Mouse (Mus musculus) heart, postnatal 0 days (tissue): ENCODE data around the gene Eef1akmt3.

ENCODE experiments used
- CTCF ChIP-seq: IDR thresholded peaks from 2 replicates; pipeline ENCODE4 v1.5.1; 2016; ENCODE audit warnings: antibody characterized with exemption, control low read depth, low read depth
- EP300 ChIP-seq: IDR thresholded peaks from 2 replicates; pipeline ENCODE4 v1.6.1; 2016; ENCODE audit warnings: antibody characterized with exemption, low read depth

DNA sequence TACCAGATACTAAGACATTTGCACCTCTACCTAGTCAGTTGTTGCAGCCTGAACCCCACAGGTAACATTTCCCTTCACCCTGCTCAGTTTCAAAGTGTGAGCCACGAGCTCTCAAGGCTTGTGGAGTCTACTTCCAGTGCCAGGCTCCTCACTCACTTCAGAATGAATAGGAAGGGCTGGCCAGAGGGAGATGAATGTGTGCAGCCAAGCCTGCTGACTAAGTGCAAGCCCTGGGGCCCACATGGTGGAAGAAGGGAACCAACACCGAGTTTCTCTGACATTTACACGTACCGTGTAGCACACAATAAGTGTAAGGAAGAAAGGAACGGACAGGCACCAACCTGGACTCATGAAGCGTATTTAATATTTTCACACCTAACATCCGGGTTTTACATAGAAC, 37.5 kb downstream of the Eef1akmt3 start:
- TF ChIP-seq CTCF (no peak), EP300 (no peak)
